Mouse (Mus musculus): ENCODE results near the gene Rpl3. TPM values are rescaled to one million over a fixed set of nuclear protein-coding genes. Genes with fewer than 3 reads are reported as not detected.

The Rpl3 gene
- polyA plus RNA-seq, 1 experiment: 145 TPM

- peaks cover 18% of the 10 kb centered on the region for H3K9me3 ChIP-seq
- no peaks in the 10 kb centered on the region for H3K36me3 ChIP-seq (replicated peaks; ENCODE audit: low read length)
- H3K4me1 ChIP-seq: peaks cover 71% of the 10 kb centered on the region
- H3K4me3 ChIP-seq (replicated peaks): no peak overlapping the region
- H3K27me3 ChIP-seq (replicated peaks): peaks cover 33% of the 10 kb centered on the region
- TF ChIP-seq FLI1 (IDR thresholded peaks at IDR 0.05; ENCODE audit: low read length): no peak
- TF ChIP-seq GATA1 (IDR thresholded peaks at IDR 0.05; ENCODE audit: borderline replicate concordance, low read length): no peak
Observed at GRCm38 (mm10) chr15:80050093-80050492, 41.6 kb downstream of the Rpl3 start.

DNA sequence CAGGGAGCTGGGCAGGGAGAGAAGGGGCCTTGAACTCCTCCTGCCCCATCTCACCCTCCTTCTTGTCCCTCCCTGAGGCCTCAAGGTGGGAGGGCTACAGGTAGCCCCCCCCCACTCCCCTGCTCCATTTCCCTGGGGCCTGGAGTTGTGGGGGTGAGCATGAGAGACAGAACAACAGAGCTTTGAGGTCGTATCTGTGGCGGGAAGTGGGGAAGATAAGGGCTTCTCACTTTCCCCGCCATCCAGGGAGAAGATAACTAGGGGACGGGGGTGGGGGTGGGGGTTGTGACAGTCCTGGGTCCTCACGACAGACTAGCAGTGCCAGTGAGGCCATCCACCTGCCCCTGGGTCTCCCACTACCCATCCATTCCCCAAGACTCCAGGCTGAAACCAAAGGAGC, 43.7 kb downstream of the Rpl3 start:
- TF ChIP-seq FLI1 (IDR thresholded peaks at IDR 0.05; ENCODE audit: low read length) (no peak), GATA1 (IDR thresholded peaks at IDR 0.05; ENCODE audit: borderline replicate concordance, low read length) (no peak)

GRCm38 (mm10) chr15:80047242-80047641, 44.4 kb downstream of the Rpl3 start:
- H3K4me1 ChIP-seq: peaks cover 58% of the 10 kb centered on the region
- no peaks in the 10 kb centered on the region for H3K36me3 ChIP-seq (replicated peaks; ENCODE audit: low read length)
- peaks cover 19% of the 10 kb centered on the region for H3K9me3 ChIP-seq
- H3K4me3 ChIP-seq (replicated peaks): no peak overlapping the region
- H3K27me3 ChIP-seq (replicated peaks): peaks cover 46% of the 10 kb centered on the region
- TF ChIP-seq GATA1 (IDR thresholded peaks at IDR 0.05; ENCODE audit: borderline replicate concordance, low read length) (no peak), FLI1 (IDR thresholded peaks at IDR 0.05; ENCODE audit: low read length) (no peak)

More for the DNA sequence above, 43.7 kb downstream of the Rpl3 start:
- Histone ChIP-seq H3K4me3 (replicated peaks) (no peak overlapping the region), H3K36me3 (replicated peaks; ENCODE audit: low read length) (no peaks in the 10 kb centered on the region), H3K27me3 (replicated peaks) (peaks cover 44% of the 10 kb centered on the region), H3K4me1 (peaks cover 63% of the 10 kb centered on the region), H3K9me3 (peaks cover 19% of the 10 kb centered on the region)

DNA sequence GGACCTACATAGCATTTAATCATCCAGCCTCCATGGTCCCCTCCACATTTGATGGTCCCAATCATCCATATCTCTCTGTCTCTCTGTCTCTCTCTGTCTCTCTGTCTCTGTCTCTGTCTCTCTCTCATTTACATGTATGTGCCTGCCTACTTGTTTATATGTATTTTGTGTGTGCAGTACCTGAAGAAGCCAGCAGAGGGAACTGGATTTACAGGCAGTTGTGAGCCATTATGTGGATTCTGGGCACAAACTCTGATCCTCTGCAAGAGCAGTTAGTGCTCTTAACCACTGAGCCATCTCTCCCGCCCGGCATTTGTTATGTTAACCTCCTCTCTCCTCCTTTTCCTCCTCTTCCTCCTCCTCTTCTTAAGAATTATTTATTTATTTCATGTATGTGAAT, 45.9 kb downstream of the Rpl3 start:
- TF ChIP-seq FLI1 (IDR thresholded peaks at IDR 0.05; ENCODE audit: low read length) (no peak), GATA1 (IDR thresholded peaks at IDR 0.05; ENCODE audit: borderline replicate concordance, low read length) (no peak)
- Histone ChIP-seq H3K27me3 (replicated peaks) (peaks cover 50% of the 10 kb centered on the region), H3K4me3 (replicated peaks) (no peak overlapping the region), H3K36me3 (replicated peaks; ENCODE audit: low read length) (no peaks in the 10 kb centered on the region), H3K9me3 (peaks cover 19% of the 10 kb centered on the region), H3K4me1 (peaks cover 46% of the 10 kb centered on the region)

- no peak for TF ChIP-seq FLI1 (IDR thresholded peaks at IDR 0.05; ENCODE audit: low read length)
- TF ChIP-seq GATA1 (IDR thresholded peaks at IDR 0.05; ENCODE audit: borderline replicate concordance, low read length): no peak
- Histone ChIP-seq H3K4me3 (replicated peaks) (no peak overlapping the region), H3K36me3 (replicated peaks; ENCODE audit: low read length) (no peaks in the 10 kb centered on the region), H3K9me3 (peaks cover 19% of the 10 kb centered on the region), H3K27me3 (replicated peaks) (peaks cover 45% of the 10 kb centered on the region), H3K4me1 (peaks cover 33% of the 10 kb centered on the region)
Observed at GRCm38 (mm10) chr15:80044249-80044648, 47.4 kb downstream of the Rpl3 start.

GRCm38 (mm10) chr15:80042152-80042551, 49.5 kb downstream of the Rpl3 start:
- H3K4me1 ChIP-seq: peaks cover 20% of the 10 kb centered on the region
- H3K4me3 ChIP-seq (replicated peaks): no peak overlapping the region
- peaks cover 20% of the 10 kb centered on the region for H3K9me3 ChIP-seq
- TF ChIP-seq FLI1 (IDR thresholded peaks at IDR 0.05; ENCODE audit: low read length) (no peak), GATA1 (IDR thresholded peaks at IDR 0.05; ENCODE audit: borderline replicate concordance, low read length) (no peak)
- H3K36me3 ChIP-seq (replicated peaks; ENCODE audit: low read length): no peaks in the 10 kb centered on the region
- H3K27me3 ChIP-seq (replicated peaks): peaks cover 26% of the 10 kb centered on the region

DNA sequence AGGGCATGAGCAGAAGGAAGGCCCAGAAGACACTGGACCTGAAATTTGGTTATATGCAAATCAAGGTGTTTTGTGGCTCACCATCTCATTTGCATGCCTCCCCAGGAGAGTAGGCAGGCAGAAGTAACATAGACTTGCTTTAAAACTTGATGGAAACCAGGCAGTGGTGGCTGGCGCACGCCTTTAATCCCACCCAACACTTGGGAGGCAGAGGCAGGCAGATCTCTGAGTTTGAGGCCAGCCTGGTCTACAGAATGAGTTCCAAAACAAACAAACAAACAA, 53.6 kb downstream of the Rpl3 start:
- Histone ChIP-seq H3K27me3 (replicated peaks) (peaks cover 5% of the 10 kb centered on the region), H3K4me3 (replicated peaks) (no peak overlapping the region), H3K9me3 (peaks cover 3% of the 10 kb centered on the region; the same call in 1 of the 2 replicates), H3K36me3 (replicated peaks; ENCODE audit: low read length) (peaks cover 9% of the 10 kb centered on the region), H3K4me1 (peaks cover 31% of the 10 kb centered on the region)
- no peak for TF ChIP-seq FLI1 (IDR thresholded peaks at IDR 0.05; ENCODE audit: low read length)
- no peak for TF ChIP-seq GATA1 (IDR thresholded peaks at IDR 0.05; ENCODE audit: borderline replicate concordance, low read length)

- peaks cover 9% of the 10 kb centered on the region for H3K36me3 ChIP-seq (replicated peaks; ENCODE audit: low read length)
- H3K4me1 ChIP-seq: peaks cover 31% of the 10 kb centered on the region
- no peak overlapping the region for H3K4me3 ChIP-seq (replicated peaks)
- peaks cover 5% of the 10 kb centered on the region for H3K27me3 ChIP-seq (replicated peaks)
- H3K9me3 ChIP-seq: peaks cover 3% of the 10 kb centered on the region; the same call in 1 of the 2 replicates
- TF ChIP-seq FLI1 (IDR thresholded peaks at IDR 0.05; ENCODE audit: low read length) (no peak), GATA1 (IDR thresholded peaks at IDR 0.05; ENCODE audit: borderline replicate concordance, low read length) (no peak)
Observed at GRCm38 (mm10) chr15:80037255-80038109, 54.2 kb downstream of the Rpl3 start.

DNA sequence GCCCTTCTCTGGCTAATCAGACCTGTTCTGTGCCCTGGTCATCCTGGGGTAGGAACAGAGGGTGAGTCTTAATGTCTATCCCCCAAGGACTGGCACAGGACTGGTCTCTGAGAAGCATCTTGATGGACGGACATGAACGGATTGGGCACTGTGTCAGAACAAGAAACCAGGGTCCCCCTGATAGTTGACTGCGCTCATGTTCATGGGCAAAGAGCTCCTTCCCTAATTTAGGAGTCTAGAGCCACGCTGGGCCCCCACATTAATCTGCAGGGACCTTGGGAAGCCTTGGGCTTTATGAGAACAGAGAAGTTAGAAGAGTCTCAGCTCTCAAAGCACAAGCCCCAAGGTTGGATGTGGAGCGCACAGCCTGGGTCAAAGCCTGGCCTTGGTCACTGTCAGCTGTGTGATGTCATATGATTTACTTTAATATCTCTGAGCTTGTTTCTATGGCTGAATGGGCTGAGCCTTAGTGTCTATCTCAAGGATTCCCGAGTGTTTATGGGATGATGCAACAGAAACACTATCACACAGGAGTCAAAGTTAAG, 56.3 kb downstream of the Rpl3 start:
- no peak for TF ChIP-seq FLI1 (IDR thresholded peaks at IDR 0.05; ENCODE audit: low read length)
- no peak for TF ChIP-seq GATA1 (IDR thresholded peaks at IDR 0.05; ENCODE audit: borderline replicate concordance, low read length)
- H3K9me3 ChIP-seq: peaks cover 13% of the 10 kb centered on the region

GRCm38 (mm10) chr15:80034913-80035312, 56.8 kb downstream of the Rpl3 start:
- Histone ChIP-seq H3K36me3 (replicated peaks; ENCODE audit: low read length) (peaks cover 17% of the 10 kb centered on the region), H3K4me1 (peaks cover 40% of the 10 kb centered on the region), H3K4me3 (replicated peaks) (no peak overlapping the region), H3K9me3 (peaks cover 15% of the 10 kb centered on the region), H3K27me3 (replicated peaks) (peaks cover 7% of the 10 kb centered on the region)
- no peak for TF ChIP-seq FLI1 (IDR thresholded peaks at IDR 0.05; ENCODE audit: low read length)
- no peak for TF ChIP-seq GATA1 (IDR thresholded peaks at IDR 0.05; ENCODE audit: borderline replicate concordance, low read length)

More for the DNA sequence above, 56.3 kb downstream of the Rpl3 start:
- peaks cover 36% of the 10 kb centered on the region for H3K4me1 ChIP-seq
- peaks cover 3% of the 10 kb centered on the region for H3K27me3 ChIP-seq (replicated peaks)
- H3K36me3 ChIP-seq (replicated peaks; ENCODE audit: low read length): peaks cover 17% of the 10 kb centered on the region
- H3K4me3 ChIP-seq (replicated peaks): no peak overlapping the region

Measured in megakaryocyte, embryonic 14.5 days (primary cell).